Mouse (Mus musculus): ENCODE data around the gene Gsg1l. TPM values are rescaled to one million over a fixed set of nuclear protein-coding genes. Genes with fewer than 3 reads are reported as not detected.

Gene Gsg1l
- total RNA-seq, 2 experiments from 2014 or later, result 12.6 to 12.7 TPM

- peak; percentile 54 to 60 for DNase-seq
Observed at GRCm38 (mm10) chr7:126031598-126032364, 50.4 kb downstream of the Gsg1l start.

GRCm38 (mm10) chr7:126027410-126027809 is 54.8 kb downstream of the Gsg1l start:
- DNase-seq, result no peak

GRCm38 (mm10) chr7:126026600-126026999 is 55.6 kb downstream of the Gsg1l start:
- DNase-seq, result no peak

GRCm38 (mm10) chr7:126019966-126020365 is 62.2 kb downstream of the Gsg1l start:
- no peak for DNase-seq

GRCm38 (mm10) chr7:126019321-126019720 is 62.9 kb downstream of the Gsg1l start:
- DNase-seq, result no peak

- no peak for DNase-seq
Observed at GRCm38 (mm10) chr7:126017455-126017854, 64.8 kb downstream of the Gsg1l start.

GRCm38 (mm10) chr7:126012325-126013021 is 69.7 kb downstream of the Gsg1l start:
- DNase-seq, result no peak

- DNase-seq, result peak; percentile 80 to 86
Observed at GRCm38 (mm10) chr7:126008789-126009148, 73.4 kb downstream of the Gsg1l start.

- no peak for DNase-seq
Observed at GRCm38 (mm10) chr7:126008139-126008788, 73.9 kb downstream of the Gsg1l start.

GRCm38 (mm10) chr7:126007132-126007910 is 74.9 kb downstream of the Gsg1l start:
- no peak for DNase-seq

- DNase-seq, result no peak
Observed at GRCm38 (mm10) chr7:126005274-126005673, 76.9 kb downstream of the Gsg1l start.

GRCm38 (mm10) chr7:126001683-126002082 is 80.5 kb downstream of the Gsg1l start:
- DNase-seq, result no peak

- DNase-seq, result peak in 1 of 2 experiments; percentile 20
Observed at GRCm38 (mm10) chr7:125999921-126000320, 82.3 kb downstream of the Gsg1l start.

- DNase-seq, result no peak
Observed at GRCm38 (mm10) chr7:125996151-125996550, 86.1 kb downstream of the Gsg1l start.

- no peak for DNase-seq
Observed at GRCm38 (mm10) chr7:125992356-125992891, 89.8 kb downstream of the Gsg1l start.

GRCm38 (mm10) chr7:125991846-125992245 is 90.4 kb downstream of the Gsg1l start:
- DNase-seq, result no peak

GRCm38 (mm10) chr7:125989969-125990368 is 92.2 kb downstream of the Gsg1l start:
- DNase-seq, result no peak

- DNase-seq, result no peak
Observed at GRCm38 (mm10) chr7:125989489-125989888, 92.7 kb downstream of the Gsg1l start.

GRCm38 (mm10) chr7:125988326-125988725 is 93.9 kb downstream of the Gsg1l start:
- no peak for DNase-seq

GRCm38 (mm10) chr7:125987117-125987516 is 95.1 kb downstream of the Gsg1l start:
- DNase-seq, result no peak

GRCm38 (mm10) chr7:125985565-125985964 is 96.6 kb downstream of the Gsg1l start:
- no peak for DNase-seq
